Mouse (Mus musculus) cerebellum, adult 2 months (tissue): ENCODE results near the gene Plin4.

ENCODE experiments used
- CTCF ChIP-seq: fragments of 200-500 bp; IDR thresholded peaks from 2 replicates; pipeline ENCODE4 v1.5.1; 2011; ENCODE audit warnings: low read depth, mild to moderate bottlenecking, control low read depth, low read length, moderate library complexity, borderline replicate concordance; ENCODE audit not compliant: insufficient read depth
- POLR2A ChIP-seq: fragments of 200-500 bp; IDR thresholded peaks from 2 replicates; pipeline ENCODE4 v1.6.1; 2011; ENCODE audit warnings: low read length, control low read depth, borderline replicate concordance; ENCODE audit not compliant: insufficient read depth

DNA sequence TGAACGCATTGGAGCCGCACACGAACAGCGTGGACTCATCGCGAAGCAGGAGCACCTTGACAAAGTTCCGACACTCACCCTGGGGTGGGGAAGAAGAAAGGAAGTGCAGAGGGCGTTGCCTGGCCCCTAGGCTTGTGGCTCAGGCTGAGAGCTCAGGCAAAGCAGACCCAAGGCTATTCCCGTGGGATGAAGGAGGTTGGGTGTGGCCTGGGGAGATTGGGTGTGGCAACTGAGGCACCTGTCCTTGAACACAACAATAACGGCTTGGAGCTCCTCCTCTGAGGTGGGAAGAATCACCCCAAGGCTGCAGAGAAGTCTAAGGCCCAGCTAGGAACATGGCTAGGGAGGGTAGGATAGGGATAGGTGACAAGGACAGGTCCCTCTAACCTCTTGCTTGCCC lies 21.5 kb upstream of the Plin4 start:
- no peak for TF ChIP-seq CTCF
- TF ChIP-seq POLR2A, result no peak
